Mouse (Mus musculus): ENCODE results near the gene Olfr1535.

Gene Olfr1535

DNA sequence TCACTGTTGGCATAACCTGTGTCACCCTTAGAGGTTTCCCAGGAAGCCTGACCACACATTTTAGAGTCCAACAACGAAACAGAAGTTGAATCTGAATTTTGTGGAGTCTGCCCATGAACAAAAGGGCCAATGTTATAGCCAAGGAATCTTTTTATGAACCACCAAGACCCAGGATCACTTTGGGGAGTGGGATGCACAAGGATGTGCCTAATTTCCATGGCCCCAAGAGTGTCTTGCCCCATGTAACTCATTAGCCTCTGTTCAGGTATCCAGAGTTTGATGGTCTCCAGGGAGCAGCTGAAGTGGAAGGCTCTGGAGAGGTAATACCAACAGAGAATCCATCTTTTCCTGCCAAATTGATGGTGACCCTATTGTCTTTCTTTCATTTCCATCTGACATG lies at the start of gene Olfr1535:
TSS of gene Olfr1535 (minus strand) at position 101 of the 400 bp plus-strand sequence.
- no peak for DNase-seq (ENCODE audit: low read depth, low spot score)

DNA sequence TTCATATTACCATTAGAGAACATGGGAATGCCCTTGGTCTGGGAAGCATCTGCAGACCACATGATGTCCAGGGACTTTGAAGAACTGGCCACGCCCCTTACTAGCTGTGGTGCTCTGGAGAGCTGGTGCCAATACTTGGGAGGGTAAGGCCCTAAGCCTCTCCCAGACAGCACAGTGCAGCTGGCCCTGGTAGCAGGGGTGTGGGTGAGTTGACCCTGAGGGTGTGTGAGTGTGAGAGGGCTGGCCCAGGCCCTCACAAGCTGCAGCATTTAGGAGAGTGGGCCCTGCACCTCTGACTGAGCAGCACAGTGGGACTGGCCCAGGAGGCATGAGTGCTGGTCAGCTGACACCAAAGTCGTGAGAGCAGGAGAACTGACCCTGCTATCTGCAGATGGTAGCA lies 31.9 kb upstream of the Olfr1535 start:
- DNase-seq (ENCODE audit: low read depth, low spot score): no peak

GRCm38 (mm10) chr13:21581659-21582058 lies 22.0 kb upstream of the Olfr1535 start, which contains the start of gene Olfr1364:
TSS of gene Olfr1364 (minus strand) at chr13:21581759.
- DNase-seq (ENCODE audit: low read depth, low spot score): no peak

- DNase-seq (ENCODE audit: low read depth, low spot score): no peak
Measured at GRCm38 (mm10) chr13:21550416-21551110, 9.1 kb downstream of the Olfr1535 start.

GRCm38 (mm10) chr13:21549487-21549886 lies 10.2 kb downstream of the Olfr1535 start:
- DNase-seq (ENCODE audit: low read depth, low spot score): no peak

GRCm38 (mm10) chr13:21542708-21543107 lies 17.0 kb downstream of the Olfr1535 start, which contains the start of gene Olfr1366:
TSS of gene Olfr1366 (minus strand) at chr13:21542808.
- DNase-seq (ENCODE audit: low read depth, low spot score): no peak

- DNase-seq (ENCODE audit: low read depth, low spot score): peak; percentile 81
Measured at GRCm38 (mm10) chr13:21530781-21531201, 28.9 kb downstream of the Olfr1535 start, which contains the start of gene Zkscan8. TSS of gene Zkscan8 (minus strand) at chr13:21531120.

DNA sequence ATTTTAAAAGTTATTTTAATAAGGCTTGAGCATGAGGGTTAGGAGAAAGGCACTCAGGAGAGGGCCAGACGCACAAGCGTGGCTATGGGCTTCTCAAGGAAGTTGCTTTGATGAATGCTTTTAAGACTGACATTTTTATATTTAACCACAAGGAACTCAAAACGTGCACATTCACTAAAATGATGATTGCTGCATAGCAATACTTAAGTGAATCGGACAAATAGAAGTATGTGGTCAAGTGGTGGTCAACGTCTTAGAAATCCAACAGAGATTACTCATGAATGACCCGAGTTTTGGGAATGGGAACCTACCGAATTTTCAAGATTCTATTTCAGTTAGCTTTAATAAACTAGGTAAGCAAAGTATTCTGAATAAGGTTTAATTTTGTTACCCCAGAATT lies 29.6 kb downstream of the Olfr1535 start:
- no peak for DNase-seq (ENCODE audit: low read depth, low spot score)

DNA sequence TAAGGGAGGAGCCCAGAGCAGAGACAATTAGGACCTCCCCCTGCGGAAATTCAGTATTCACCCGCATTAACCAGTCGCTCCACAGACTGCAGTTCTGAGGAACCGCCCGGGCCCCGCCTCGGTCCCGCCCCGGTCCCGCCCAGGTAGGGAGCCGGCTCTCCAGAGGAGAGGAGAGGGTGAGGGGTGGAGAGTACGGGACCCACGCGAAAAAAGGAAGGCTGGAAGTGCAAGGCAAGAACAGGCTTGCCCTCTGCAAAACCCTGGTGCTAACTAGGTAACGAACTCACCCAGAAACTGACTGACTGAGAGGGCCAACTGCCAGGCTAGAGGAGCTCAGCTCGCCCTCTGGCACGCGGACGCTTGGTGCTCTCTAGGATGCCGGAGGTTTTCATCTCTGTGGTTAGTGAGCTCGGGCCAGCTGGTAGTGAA lies 53.5 kb downstream of the Olfr1535 start:
- peak; percentile 71 for DNase-seq (ENCODE audit: low read depth, low spot score)
